8 mouse cellular contexts compared by ENCODE assay signal in genomic region chr7:12834162-12835120, GRCm38 (mm10). TPM values are rescaled to one million over a fixed set of nuclear protein-coding genes. Genes with fewer than 3 reads are reported as not detected.
DNase-seq lines count a peak whose midpoint lies in the region; ATAC-seq and TF ChIP-seq lines count a peak whose summit lies in the region.

Zfp110 (plus strand) TSS chr7:12834761.

- no peaks in the 10 kb centered on the region for H3K9me3 ChIP-seq in E14TG2a.4 (ENCODE audit: low read length)
- H3K9me3 ChIP-seq in forebrain, embryonic 12.5 days: peaks cover 32% of the 10 kb centered on the region
- H3K9me3 ChIP-seq in heart, postnatal 0 days (replicated peaks; ENCODE audit: control insufficient read depth, low read length): peaks cover 28% of the 10 kb centered on the region
- H3K9me3 ChIP-seq in liver, embryonic 16.5 days (replicated peaks; ENCODE audit: control insufficient read depth, low read length): peaks cover 3% of the 10 kb centered on the region
- H3K9me3 ChIP-seq in neural tube, embryonic 13.5 days: peaks cover 41% of the 10 kb centered on the region

- ATAC-seq in forebrain, embryonic 12.5 days (ENCODE audit: low FRiP score): peak; percentile 97
- peak; percentile 97 for ATAC-seq in heart, postnatal 0 days (ENCODE audit: insufficient read depth, low read depth)
- ATAC-seq in liver, embryonic 16.5 days (ENCODE audit: low read depth): peak; percentile 97
- peak; percentile 97 for ATAC-seq in neural tube, embryonic 13.5 days (ENCODE audit: low read depth)

- peak within 1 kb of the TSS; percentile 47 for H3K9ac ChIP-seq in forebrain, embryonic 12.5 days
- peak within 1 kb of the TSS; percentile 80 for H3K9ac ChIP-seq in heart, postnatal 0 days (replicated peaks; ENCODE audit: low read depth, low read length)
- H3K9ac ChIP-seq in liver, embryonic 16.5 days (ENCODE audit: low read depth, low read length): peak within 1 kb of the TSS; percentile 67
- peak within 1 kb of the TSS; percentile 74 for H3K9ac ChIP-seq in neural tube, embryonic 13.5 days

- no peak for TF ChIP-seq EP300 in heart, postnatal 0 days (IDR thresholded peaks at IDR 0.05; ENCODE audit: low read depth)

- H3K27ac ChIP-seq in forebrain, embryonic 12.5 days: peak within 1 kb of the TSS; percentile 51; the same call in 1 of the 2 replicates
- H3K27ac ChIP-seq in heart, postnatal 0 days (ENCODE audit: low read depth): peak within 1 kb of the TSS; percentile 75
- peak within 1 kb of the TSS; percentile 28; the same call in 1 of the 2 replicates for H3K27ac ChIP-seq in liver, embryonic 16.5 days (ENCODE audit: low read length)
- peak within 1 kb of the TSS; percentile 53; the same call in 1 of the 2 replicates for H3K27ac ChIP-seq in neural tube, embryonic 13.5 days (replicated peaks)
- peak within 1 kb of the TSS; percentile 93 for H3K27ac ChIP-seq in testis, adult 2 months (ENCODE audit: control insufficient read depth, insufficient read depth, low read depth, low read length)

- peaks cover 38% of the 10 kb centered on the region for H3K36me3 ChIP-seq in E14TG2a.4 (ENCODE audit: insufficient read depth, low read length)
- peaks cover 32% of the 10 kb centered on the region for H3K36me3 ChIP-seq in forebrain, embryonic 12.5 days (replicated peaks)
- H3K36me3 ChIP-seq in heart, postnatal 0 days (replicated peaks; ENCODE audit: control insufficient read depth, insufficient read depth, low read length): peaks cover 32% of the 10 kb centered on the region
- peaks cover 25% of the 10 kb centered on the region for H3K36me3 ChIP-seq in liver, embryonic 16.5 days (ENCODE audit: control insufficient read depth, insufficient read depth)
- H3K36me3 ChIP-seq in neural tube, embryonic 13.5 days: peaks cover 34% of the 10 kb centered on the region
- H3K36me3 ChIP-seq in testis, adult 2 months (ENCODE audit: control insufficient read depth, insufficient read depth, low read length): no peaks in the 10 kb centered on the region; the same call in 1 of the 2 replicates

- peak; percentile 85 for DNase-seq in c-Kit-positive CD71-positive TER-119-positive erythroid progenitor cells, embryonic 14.5 days (ENCODE audit: low spot score)
- DNase-seq in heart, postnatal 0 days (ENCODE audit: low spot score): peak; percentile 90
- DNase-seq in kidney, postnatal 4 days: peak; percentile 93 to 95

- peaks cover 34% of the 10 kb centered on the region for H3K4me1 ChIP-seq in E14TG2a.4 (replicated peaks; ENCODE audit: low read depth, low read length)
- H3K4me1 ChIP-seq in forebrain, embryonic 12.5 days: no peaks in the 10 kb centered on the region
- H3K4me1 ChIP-seq in heart, postnatal 0 days (ENCODE audit: control insufficient read depth, insufficient read depth): 0 out of 2 replicates have a peak, but pooled peaks cover 3% of the 10 kb centered on the region
- H3K4me1 ChIP-seq in liver, embryonic 16.5 days (ENCODE audit: control insufficient read depth, low read depth, low read length): peaks cover 5% of the 10 kb centered on the region
- 0 out of 2 replicates have a peak, but pooled peaks cover 2% of the 10 kb centered on the region for H3K4me1 ChIP-seq in neural tube, embryonic 13.5 days (replicated peaks)
- no peaks in the 10 kb centered on the region for H3K4me1 ChIP-seq in testis, adult 2 months (ENCODE audit: control insufficient read depth, insufficient read depth, low read length)

- H3K4me3 ChIP-seq in E14TG2a.4 (replicated peaks; ENCODE audit: low read length): peak within 1 kb of the TSS; percentile 95
- peak within 1 kb of the TSS; percentile 55 for H3K4me3 ChIP-seq in forebrain, embryonic 12.5 days (replicated peaks)
- peak within 1 kb of the TSS; percentile 70 for H3K4me3 ChIP-seq in heart, postnatal 0 days (ENCODE audit: low read depth, low read length)
- H3K4me3 ChIP-seq in liver, embryonic 16.5 days (ENCODE audit: low read depth, low read length): peak within 1 kb of the TSS; percentile 70
- peak within 1 kb of the TSS; percentile 49 for H3K4me3 ChIP-seq in neural tube, embryonic 13.5 days
- peak within 1 kb of the TSS; percentile 92 for H3K4me3 ChIP-seq in testis, adult 2 months (ENCODE audit: control insufficient read depth, low read depth, low read length)

- TF ChIP-seq POLR2A in testis, adult 2 months (IDR thresholded peaks at IDR 0.05; ENCODE audit: control insufficient read depth, low read depth, low read length): peak; percentile 81

- no peak for TF ChIP-seq CTCF in E14TG2a.4 (conservative IDR thresholded peaks at IDR 0.05; ENCODE audit: low read length)
- TF ChIP-seq CTCF in heart, postnatal 0 days (IDR thresholded peaks at IDR 0.05; ENCODE audit: low read depth): peak; percentile 12; the same call in 1 of the 2 replicates
- TF ChIP-seq CTCF in testis, adult 2 months (IDR thresholded peaks at IDR 0.05; ENCODE audit: control insufficient read depth, insufficient read depth, insufficient replicate concordance, low read depth, low read length): no peak

- H3K4me2 ChIP-seq in forebrain, embryonic 12.5 days: peak within 1 kb of the TSS; percentile 55
- peak within 1 kb of the TSS; percentile 71 for H3K4me2 ChIP-seq in heart, postnatal 0 days (ENCODE audit: low read depth, low read length)
- peak within 1 kb of the TSS; percentile 69 for H3K4me2 ChIP-seq in liver, embryonic 16.5 days (ENCODE audit: low read depth, low read length)
- peak within 1 kb of the TSS; percentile 54 for H3K4me2 ChIP-seq in neural tube, embryonic 13.5 days

- 4% methylated on average over 47 of the region's 47 CpGs for WGBS in forebrain, embryonic 12.5 days
- WGBS in heart, postnatal 0 days: 3% methylated on average over 47 of the region's 47 CpGs
- WGBS in liver, embryonic 16.5 days (ENCODE audit: insufficient replicate concordance): 2% methylated on average over 47 of the region's 47 CpGs
- 4% methylated on average over 47 of the region's 47 CpGs for WGBS in neural tube, embryonic 13.5 days

- no peaks in the 10 kb centered on the region for H3K27me3 ChIP-seq in E14TG2a.4 (ENCODE audit: insufficient read depth, low read length)
- no peaks in the 10 kb centered on the region for H3K27me3 ChIP-seq in forebrain, embryonic 12.5 days
- no peaks in the 10 kb centered on the region for H3K27me3 ChIP-seq in heart, postnatal 0 days (ENCODE audit: control insufficient read depth, insufficient read depth, low read length)
- no peaks in the 10 kb centered on the region for H3K27me3 ChIP-seq in liver, embryonic 16.5 days (ENCODE audit: control insufficient read depth, insufficient read depth, low read depth, low read length)
- no peaks in the 10 kb centered on the region for H3K27me3 ChIP-seq in neural tube, embryonic 13.5 days
- no peaks in the 10 kb centered on the region for H3K27me3 ChIP-seq in testis, adult 2 months (ENCODE audit: control insufficient read depth, insufficient read depth, low read length)

RNA-seq across cellular contexts. Expression of gene Zfp110, which starts in this region (rescaled TPM):
- 32.4 and 34.5 TPM in 2 replicates for polyA plus RNA-seq in forebrain, embryonic 12.5 days (2016; fragmentation: Nextera tagmentation; extraction: Ambion mirVana)
- total RNA-seq in heart, postnatal 0 days (2014; rRNA removed; ENCODE audit: low replicate concordance): 14.8 and 20.5 TPM in 2 replicates
- 15.3 and 15.9 TPM in 2 replicates for polyA plus RNA-seq in heart, postnatal 0 days (2015; fragmentation: Nextera tagmentation; extraction: Ambion mirVana)
- 12.0 and 12.7 TPM in 2 replicates for polyA plus RNA-seq in liver, embryonic 16.5 days (2015; fragmentation: Nextera tagmentation; extraction: Ambion mirVana)
- 26.1 and 33.1 TPM in 2 replicates for polyA plus RNA-seq in neural tube, embryonic 13.5 days (2015; fragmentation: Nextera tagmentation; extraction: Ambion mirVana)
- polyA plus RNA-seq in testis, adult 2 months (2012; rRNA removed): 33.3 and 34.2 TPM in 2 replicates

Comparison
In these comparisons a context has a peak if more than half of its experiments do, and no peak if none do; other contexts are left out.
1. Peak in every context shown above with its lines: DNase-seq, ATAC-seq, H3K4me3 ChIP-seq and H3K27ac ChIP-seq.
2. H3K27ac ChIP-seq: peak in every context shown above with its lines; median percentile 93 in testis, adult 2 months; 75 in heart, postnatal 0 days; 53 in neural tube, embryonic 13.5 days; 51 in forebrain, embryonic 12.5 days; 28 in liver, embryonic 16.5 days.